Mouse (Mus musculus) intestine, embryonic 16.5 days (tissue): Measurements from ENCODE around the gene Cav3. TPM values are rescaled to one million over a fixed set of nuclear protein-coding genes. Genes with fewer than 3 reads are reported as not detected.

Experiments used
- ATAC-seq: fragments of 200-750 bp; cut with Nextera tagmentation; 2 replicates; pipeline ENCODE4 v1.8.0; 2017; ENCODE audit warnings: moderate TSS enrichment, moderate library complexity
- H3K27ac ChIP-seq: fragments of 300-500 bp; sonication (generic); 2 replicates; pipeline ENCODE4 v1.5.1; 2014; ENCODE audit warnings: mild to moderate bottlenecking, low read length
- H3K27me3 ChIP-seq: fragments of 300-500 bp; sonication (generic); replicated peaks from 2 replicates; pipeline ENCODE4 v1.6.1; 2014; ENCODE audit warnings: low read length, control low read depth, mixed read lengths; ENCODE audit not compliant: control insufficient read depth, insufficient read depth
- H3K36me3 ChIP-seq: fragments of 300-500 bp; sonication (generic); 2 replicates; pipeline ENCODE4 v1.6.1; 2014; ENCODE audit warnings: low read length, control low read depth; ENCODE audit not compliant: control insufficient read depth, insufficient read depth
- H3K4me1 ChIP-seq: fragments of 300-500 bp; sonication (generic); 2 replicates; pipeline ENCODE4 v1.6.1; 2014; ENCODE audit warnings: low read length, control low read depth, mixed read lengths; ENCODE audit not compliant: control insufficient read depth, insufficient read depth
- H3K4me2 ChIP-seq: fragments of 300-500 bp; sonication (generic); 2 replicates; pipeline ENCODE4 v1.6.1; 2014; ENCODE audit warnings: low read depth, low read length, control low read depth
- H3K4me3 ChIP-seq: fragments of 300-500 bp; sonication (generic); 2 replicates; pipeline ENCODE4 v1.5.1; 2014; ENCODE audit warnings: mild to moderate bottlenecking, low read length
- H3K9ac ChIP-seq: fragments of 300-500 bp; sonication (generic); 2 replicates; pipeline ENCODE4 v1.6.1; 2014; ENCODE audit warnings: low read depth, low read length
- H3K9me3 ChIP-seq: fragments of 300-500 bp; sonication (generic); 2 replicates; pipeline ENCODE4 v1.6.1; 2016; ENCODE audit warnings: low read length, control low read depth; ENCODE audit not compliant: control insufficient read depth
- WGBS: fragments of 180-500 bp; shearing (Covaris S2); extraction: QIAGEN DNeasy Blood & Tissue Kit; methylation state at CpG from one replicate; pipeline ENCODE4 v1.1.7; 2014; 5-methylcytosine and 5-hydroxymethylcytosine counted together
- polyA plus RNA-seq: library from polyadenylated mRNA; unstranded; fragments of >200 nt; fragmentation: Nextera tagmentation; extraction: Ambion mirVana; gene quantifications from 2 replicates; pipeline ENCODE4 v1.2.1, GENCODE M21; 2015

Cav3 gene
- 1.7 and 1.9 TPM in 2 replicates for polyA plus RNA-seq

- Histone ChIP-seq H3K9me3 (no peaks in the 10 kb centered on the region), H3K27me3 (no peaks in the 10 kb centered on the region), H3K9ac (no peak within 1 kb of the TSS), H3K36me3 (no peaks in the 10 kb centered on the region), H3K4me1 (0 out of 2 replicates have a peak, but pooled peaks cover 4% of the 10 kb centered on the region), H3K27ac (no peak within 1 kb of the TSS), H3K4me2 (no peak within 1 kb of the TSS), H3K4me3 (no peak within 1 kb of the TSS)
- 43% methylated on average over 12 of the region's 12 CpGs for WGBS
- ATAC-seq, result peak; percentile 56; the same call in 1 of the 2 replicates
Measured at GRCm38 (mm10) chr6:112459341-112459749, at the start of gene Cav3. Gene Cav3, plus strand, starts transcription at chr6:112459505.

GRCm38 (mm10) chr6:112419333-112419732 lies 40.0 kb upstream of the Cav3 start:
- ATAC-seq, result no peak
- Histone ChIP-seq H3K9me3 (no peaks in the 10 kb centered on the region), H3K4me1 (no peaks in the 10 kb centered on the region), H3K36me3 (no peaks in the 10 kb centered on the region), H3K27ac (no peak overlapping the region), H3K9ac (no peak overlapping the region), H3K4me3 (no peak overlapping the region), H3K27me3 (no peaks in the 10 kb centered on the region), H3K4me2 (no peak overlapping the region)
- 74% methylated on average over 9 of the region's 9 CpGs for WGBS

- 93% methylated on average over 1 of the region's 1 CpGs for WGBS
- no peaks in the 10 kb centered on the region for H3K27me3 ChIP-seq
- H3K9ac ChIP-seq, result no peak overlapping the region
- no peaks in the 10 kb centered on the region for H3K9me3 ChIP-seq
- no peaks in the 10 kb centered on the region for H3K4me1 ChIP-seq
- no peaks in the 10 kb centered on the region for H3K36me3 ChIP-seq
- H3K4me2 ChIP-seq, result no peak overlapping the region
- H3K27ac ChIP-seq, result no peak overlapping the region
- ATAC-seq, result no peak
- H3K4me3 ChIP-seq, result no peak overlapping the region
Measured at GRCm38 (mm10) chr6:112420883-112421282, 38.4 kb upstream of the Cav3 start.

GRCm38 (mm10) chr6:112423746-112424501 lies 35.4 kb upstream of the Cav3 start:
- WGBS, result 67% methylated on average over 8 of the region's 8 CpGs
- Histone ChIP-seq H3K36me3 (no peaks in the 10 kb centered on the region), H3K4me3 (no peak overlapping the region), H3K27me3 (no peaks in the 10 kb centered on the region), H3K27ac (no peak overlapping the region), H3K4me1 (no peaks in the 10 kb centered on the region), H3K4me2 (no peak overlapping the region), H3K9ac (no peak overlapping the region), H3K9me3 (no peaks in the 10 kb centered on the region)
- peak; percentile 48; the same call in 1 of the 2 replicates for ATAC-seq

GRCm38 (mm10) chr6:112426018-112426732 lies 33.1 kb upstream of the Cav3 start:
- Histone ChIP-seq H3K4me3 (no peak overlapping the region), H3K36me3 (no peaks in the 10 kb centered on the region), H3K4me2 (no peak overlapping the region), H3K9ac (no peak overlapping the region), H3K27me3 (no peaks in the 10 kb centered on the region), H3K4me1 (no peaks in the 10 kb centered on the region), H3K27ac (no peak overlapping the region), H3K9me3 (no peaks in the 10 kb centered on the region)
- ATAC-seq, result no peak
- WGBS, result 67% methylated on average over 6 of the region's 6 CpGs

GRCm38 (mm10) chr6:112445675-112446074 lies 13.6 kb upstream of the Cav3 start:
- Histone ChIP-seq H3K27me3 (no peaks in the 10 kb centered on the region), H3K4me2 (no peak overlapping the region), H3K4me3 (no peak overlapping the region), H3K9me3 (no peaks in the 10 kb centered on the region), H3K9ac (no peak overlapping the region), H3K36me3 (no peaks in the 10 kb centered on the region), H3K4me1 (no peaks in the 10 kb centered on the region), H3K27ac (no peak overlapping the region)
- ATAC-seq, result no peak
- 85% methylated on average over 3 of the region's 3 CpGs for WGBS

GRCm38 (mm10) chr6:112461459-112461858 lies 2.2 kb downstream of the Cav3 start:
- Histone ChIP-seq H3K4me2 (no peak overlapping the region), H3K4me1 (0 out of 2 replicates have a peak, but pooled peaks cover 4% of the 10 kb centered on the region), H3K36me3 (no peaks in the 10 kb centered on the region), H3K4me3 (no peak overlapping the region), H3K9me3 (no peaks in the 10 kb centered on the region), H3K9ac (no peak overlapping the region), H3K27me3 (no peaks in the 10 kb centered on the region), H3K27ac (no peak overlapping the region)
- ATAC-seq, result no peak
- WGBS, result 92% methylated on average over 5 of the region's 5 CpGs

GRCm38 (mm10) chr6:112463331-112463730 lies 4.0 kb downstream of the Cav3 start:
- H3K4me1 ChIP-seq, result 0 out of 2 replicates have a peak, but pooled peaks cover 4% of the 10 kb centered on the region
- H3K27me3 ChIP-seq, result no peaks in the 10 kb centered on the region
- H3K4me2 ChIP-seq, result no peak overlapping the region
- no peak overlapping the region for H3K4me3 ChIP-seq
- H3K9me3 ChIP-seq, result no peaks in the 10 kb centered on the region
- ATAC-seq, result no peak
- no peak overlapping the region for H3K9ac ChIP-seq
- H3K27ac ChIP-seq, result no peak overlapping the region
- no peaks in the 10 kb centered on the region for H3K36me3 ChIP-seq
- WGBS, result 87% methylated on average over 6 of the region's 6 CpGs

GRCm38 (mm10) chr6:112465441-112465840 lies 6.1 kb downstream of the Cav3 start:
- no peak overlapping the region for H3K4me3 ChIP-seq
- no peaks in the 10 kb centered on the region for H3K27me3 ChIP-seq
- no peaks in the 10 kb centered on the region for H3K36me3 ChIP-seq
- H3K4me2 ChIP-seq, result no peak overlapping the region
- H3K27ac ChIP-seq, result no peak overlapping the region
- WGBS, result 84% methylated on average over 3 of the region's 3 CpGs
- no peak overlapping the region for H3K9ac ChIP-seq
- H3K9me3 ChIP-seq, result no peaks in the 10 kb centered on the region
- no peaks in the 10 kb centered on the region for H3K4me1 ChIP-seq
- no peak for ATAC-seq
